Mouse (Mus musculus): ENCODE results near the gene Sigirr. TPM values are rescaled to one million over a fixed set of nuclear protein-coding genes. Genes with fewer than 3 reads are reported as not detected.

Sigirr gene
- polyA plus RNA-seq, 1 experiment = 102 TPM

GRCm38 (mm10) chr7:141143112-141143511 lies 42.7 kb upstream of the Sigirr start:
- 53% methylated on average over 5 of the region's 5 CpGs for WGBS
- TF ChIP-seq CTCF (conservative IDR thresholded peaks at IDR 0.05; ENCODE audit: insufficient read depth, insufficient read length, low read depth, low read length) (peak; percentile 58), POLR2A (IDR thresholded peaks at IDR 0.05; ENCODE audit: low read depth, low read length) (no peak)
- Histone ChIP-seq H3K36me3 (ENCODE audit: control insufficient read depth, insufficient read depth, low read length) (no peaks in the 10 kb centered on the region), H3K4me1 (ENCODE audit: control insufficient read depth, insufficient read depth, low read length) (no peaks in the 10 kb centered on the region), H3K4me3 (ENCODE audit: insufficient read depth, low read depth, low read length) (no peak overlapping the region), H3K27ac (ENCODE audit: insufficient read depth, low read depth, low read length) (no peak overlapping the region), H3K27me3 (replicated peaks; ENCODE audit: control insufficient read depth, insufficient read depth, low read length) (no peaks in the 10 kb centered on the region)
- no peak for DNase-seq

- Histone ChIP-seq H3K4me3 (ENCODE audit: insufficient read depth, low read depth, low read length) (no peak overlapping the region), H3K36me3 (ENCODE audit: control insufficient read depth, insufficient read depth, low read length) (no peaks in the 10 kb centered on the region), H3K4me1 (ENCODE audit: control insufficient read depth, insufficient read depth, low read length) (no peaks in the 10 kb centered on the region), H3K27ac (ENCODE audit: insufficient read depth, low read depth, low read length) (no peak overlapping the region), H3K27me3 (replicated peaks; ENCODE audit: control insufficient read depth, insufficient read depth, low read length) (no peaks in the 10 kb centered on the region)
- DNase-seq = no peak
- WGBS = 85% methylated on average over 4 of the region's 4 CpGs
- no peak for TF ChIP-seq POLR2A (IDR thresholded peaks at IDR 0.05; ENCODE audit: low read depth, low read length)
- no peak for TF ChIP-seq CTCF (conservative IDR thresholded peaks at IDR 0.05; ENCODE audit: insufficient read depth, insufficient read length, low read depth, low read length)
These were observed 41.0 kb upstream of the Sigirr start for GRCm38 (mm10) chr7:141141326-141141725.

GRCm38 (mm10) chr7:141131904-141132755 lies 31.8 kb upstream of the Sigirr start:
- peak overlapping the region; percentile 66 for H3K4me3 ChIP-seq (ENCODE audit: insufficient read depth, low read depth, low read length)
- WGBS = 51% methylated on average over 12 of the region's 12 CpGs
- TF ChIP-seq CTCF (conservative IDR thresholded peaks at IDR 0.05; ENCODE audit: insufficient read depth, insufficient read length, low read depth, low read length) (no peak), POLR2A (IDR thresholded peaks at IDR 0.05; ENCODE audit: low read depth, low read length) (no peak)
- no peaks in the 10 kb centered on the region for H3K36me3 ChIP-seq (ENCODE audit: control insufficient read depth, insufficient read depth, low read length)
- H3K27me3 ChIP-seq (replicated peaks; ENCODE audit: control insufficient read depth, insufficient read depth, low read length) = no peaks in the 10 kb centered on the region
- peak; percentile 33 for DNase-seq
- H3K27ac ChIP-seq (ENCODE audit: insufficient read depth, low read depth, low read length) = peak overlapping the region; percentile 56
- peaks cover 9% of the 10 kb centered on the region; the same call in 1 of the 2 replicates for H3K4me1 ChIP-seq (ENCODE audit: control insufficient read depth, insufficient read depth, low read length)

GRCm38 (mm10) chr7:141131024-141131820 lies 30.9 kb upstream of the Sigirr start:
- peaks cover 9% of the 10 kb centered on the region; the same call in 1 of the 2 replicates for H3K4me1 ChIP-seq (ENCODE audit: control insufficient read depth, insufficient read depth, low read length)
- H3K4me3 ChIP-seq (ENCODE audit: insufficient read depth, low read depth, low read length) = peak overlapping the region; percentile 66
- TF ChIP-seq POLR2A (IDR thresholded peaks at IDR 0.05; ENCODE audit: low read depth, low read length) (no peak), CTCF (conservative IDR thresholded peaks at IDR 0.05; ENCODE audit: insufficient read depth, insufficient read length, low read depth, low read length) (no peak)
- H3K27me3 ChIP-seq (replicated peaks; ENCODE audit: control insufficient read depth, insufficient read depth, low read length) = no peaks in the 10 kb centered on the region
- H3K36me3 ChIP-seq (ENCODE audit: control insufficient read depth, insufficient read depth, low read length) = no peaks in the 10 kb centered on the region
- H3K27ac ChIP-seq (ENCODE audit: insufficient read depth, low read depth, low read length) = peak overlapping the region; percentile 56
- under 1% methylated on average over 59 of the region's 59 CpGs for WGBS
- DNase-seq = peak; percentile 95

- WGBS = under 1% methylated on average over 15 of the region's 15 CpGs
- DNase-seq = no peak
- Histone ChIP-seq H3K4me1 (ENCODE audit: control insufficient read depth, insufficient read depth, low read length) (peaks cover 5% of the 10 kb centered on the region; the same call in 1 of the 2 replicates), H3K36me3 (ENCODE audit: control insufficient read depth, insufficient read depth, low read length) (no peaks in the 10 kb centered on the region), H3K27ac (ENCODE audit: insufficient read depth, low read depth, low read length) (peak overlapping the region; percentile 89), H3K27me3 (replicated peaks; ENCODE audit: control insufficient read depth, insufficient read depth, low read length) (no peaks in the 10 kb centered on the region), H3K4me3 (ENCODE audit: insufficient read depth, low read depth, low read length) (peak overlapping the region; percentile 68)
- TF ChIP-seq CTCF (conservative IDR thresholded peaks at IDR 0.05; ENCODE audit: insufficient read depth, insufficient read length, low read depth, low read length) (no peak), POLR2A (IDR thresholded peaks at IDR 0.05; ENCODE audit: low read depth, low read length) (no peak)
These were observed 23.1 kb upstream of the Sigirr start for GRCm38 (mm10) chr7:141123517-141123856.

- no peaks in the 10 kb centered on the region for H3K27me3 ChIP-seq (replicated peaks; ENCODE audit: control insufficient read depth, insufficient read depth, low read length)
- H3K4me1 ChIP-seq (ENCODE audit: control insufficient read depth, insufficient read depth, low read length) = peaks cover 7% of the 10 kb centered on the region; the same call in 1 of the 2 replicates
- peak overlapping the region; percentile 68 for H3K4me3 ChIP-seq (ENCODE audit: insufficient read depth, low read depth, low read length)
- peak; percentile 99 for DNase-seq
- WGBS = 2% methylated on average over 29 of the region's 29 CpGs
- H3K27ac ChIP-seq (ENCODE audit: insufficient read depth, low read depth, low read length) = peak overlapping the region; percentile 89
- TF ChIP-seq CTCF (conservative IDR thresholded peaks at IDR 0.05; ENCODE audit: insufficient read depth, insufficient read length, low read depth, low read length) (no peak), POLR2A (IDR thresholded peaks at IDR 0.05; ENCODE audit: low read depth, low read length) (no peak)
- H3K36me3 ChIP-seq (ENCODE audit: control insufficient read depth, insufficient read depth, low read length) = no peaks in the 10 kb centered on the region
These were observed 22.5 kb upstream of the Sigirr start for GRCm38 (mm10) chr7:141122689-141123516.

Measured in kidney, adult 2 months (tissue).